Mouse (Mus musculus) left cerebral cortex, postnatal 4 days (tissue): Measurements from ENCODE around the gene Il1f9. TPM values are rescaled to one million over a fixed set of nuclear protein-coding genes. Genes with fewer than 3 reads are reported as not detected.
"Not testable (repeated sequence)": the region's sequence is repeated elsewhere in the genome, so short reads cannot be mapped to it uniquely, and the experiment has no call there.

Experiments used
- DNase-seq: peaks from one replicate; pipeline ENCODE4 v3.0.0-alpha.2; 2022
- intact Hi-C: fragments of 180-260 bp; cut with DNase I; formaldehyde crosslinking; loops from one replicate; pipeline ENCODE4 v1.15.1; 2025
- total RNA-seq, 2 experiments: library from RNA; stranded (reverse); gene quantifications; 2 replicates each; pipeline ENCODE4 v1.2.3; 2021

Gene Il1f9
- not detected for total RNA-seq

GRCm38 (mm10) chr2:24186176-24186575, at the start of gene Il1f9:
TSS of gene Il1f9 (plus strand) at chr2:24186476.
- DNase-seq: no peak
- intact Hi-C loops: loop anchor here (10.0 kb wide), 1 partner anchor 871 kb away; no protein-coding TSS in a partner anchor

- intact Hi-C loops: no loop called here
- DNase-seq: no peak
Observed at GRCm38 (mm10) chr2:24152861-24153260, 33.4 kb upstream of the Il1f9 start, which contains the start of gene Il1f8. TSS of gene Il1f8 (plus strand) at chr2:24153161.

GRCm38 (mm10) chr2:24181683-24182331, 4.5 kb upstream of the Il1f9 start:
- intact Hi-C loops: loop anchor here (10.0 kb wide), 1 partner anchor 867 kb away; no protein-coding TSS in a partner anchor
- peak; percentile 58 for DNase-seq

GRCm38 (mm10) chr2:24182423-24183147, 3.7 kb upstream of the Il1f9 start:
- intact Hi-C loops: loop anchor here (10.0 kb wide), 1 partner anchor 868 kb away; no protein-coding TSS in a partner anchor
- peak; percentile 2 for DNase-seq

GRCm38 (mm10) chr2:24184092-24184491, 2.2 kb upstream of the Il1f9 start:
- DNase-seq: not testable (repeated sequence)
- intact Hi-C loops: loop anchor here (10.0 kb wide), 1 partner anchor 869 kb away; no protein-coding TSS in a partner anchor

GRCm38 (mm10) chr2:24187585-24187984, 1.3 kb downstream of the Il1f9 start:
- DNase-seq: no peak
- intact Hi-C loops: loop anchor here (10.0 kb wide), 1 partner anchor 873 kb away; no protein-coding TSS in a partner anchor

- intact Hi-C loops: loop anchor here (10.0 kb wide), 1 partner anchor 873 kb away; no protein-coding TSS in a partner anchor
- no peak for DNase-seq
Observed at GRCm38 (mm10) chr2:24188189-24188588, 1.9 kb downstream of the Il1f9 start.

- DNase-seq: no peak
- intact Hi-C loops: no loop called here
Observed at GRCm38 (mm10) chr2:24215118-24215517, 28.8 kb downstream of the Il1f9 start, which contains the start of gene Il1f6. TSS of gene Il1f6 (plus strand) at chr2:24215418.

- intact Hi-C loops: no loop called here
- DNase-seq: no peak
Observed at GRCm38 (mm10) chr2:24227191-24227590, 40.9 kb downstream of the Il1f9 start.

Other genes starting within 250 kb of the Il1f9 start
- gene Hnmt, start 137.1 kb upstream of the Il1f9 start, total RNA-seq: 10 to 100 TPM; 16.6 to 17.5 TPM
- gene Tbpl2, start 89.9 kb upstream of the Il1f9 start, total RNA-seq: not detected
- not detected for gene Il1f8, start 33.3 kb upstream of the Il1f9 start, total RNA-seq
- gene Il1f6, start 28.9 kb downstream of the Il1f9 start, total RNA-seq: not detected
- gene Il1f5, start 90.5 kb downstream of the Il1f9 start, total RNA-seq: not detected
- gene Il1f10, start 104.7 kb downstream of the Il1f9 start, total RNA-seq: not detected
- gene Il1rn, start 150.4 kb downstream of the Il1f9 start, total RNA-seq: not detected
- gene Psd4, start 181.1 kb downstream of the Il1f9 start, total RNA-seq: 1 to 10 TPM in 1 of 2 experiments, under 1 TPM in 1; 0.83 to 2.9 TPM